Mouse (Mus musculus): Measurements from ENCODE around the gene Rcan1. TPM values are rescaled to one million over a fixed set of nuclear protein-coding genes. Genes with fewer than 3 reads are reported as not detected.
"Not testable (repeated sequence)": the region's sequence is repeated elsewhere in the genome, so short reads cannot be mapped to it uniquely, and the experiment has no call there.

Gene Rcan1
- polyA plus RNA-seq, 1 experiment from 2014 or later: 33.9 TPM

DNA sequence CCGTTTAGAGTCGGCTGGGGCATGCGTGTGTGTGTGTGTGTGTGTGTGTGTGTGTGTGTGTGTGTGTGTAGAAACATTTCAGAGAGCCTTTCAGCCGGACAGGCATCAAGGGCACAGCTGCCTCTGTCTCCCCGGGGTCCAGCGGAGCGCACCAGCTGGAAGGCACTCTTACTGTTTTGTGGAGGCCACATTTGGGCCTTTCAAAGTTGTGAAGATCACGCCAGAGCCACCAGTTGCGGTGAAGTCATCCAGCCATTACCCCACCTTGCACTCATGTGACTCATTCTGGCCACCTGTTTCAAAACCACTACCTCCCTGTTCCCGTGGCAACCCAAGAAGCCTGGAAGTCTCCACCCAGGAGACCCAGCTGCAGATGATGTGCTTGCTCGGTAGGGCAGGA, 44.8 kb downstream of the Rcan1 start:
- WGBS: 69% methylated on average over 11 of the region's 11 CpGs
- no peak overlapping the region for H3K9ac ChIP-seq (replicated peaks; ENCODE audit: low read length)
- H3K27ac ChIP-seq (ENCODE audit: low read length): no peak overlapping the region
- no peaks in the 10 kb centered on the region for H3K27me3 ChIP-seq (ENCODE audit: insufficient read depth, low read length)
- H3K4me2 ChIP-seq (replicated peaks; ENCODE audit: low read depth, low read length): no peak overlapping the region
- no peaks in the 10 kb centered on the region for H3K9me3 ChIP-seq (ENCODE audit: low read length)
- peaks cover 48% of the 10 kb centered on the region for H3K4me1 ChIP-seq (ENCODE audit: insufficient read depth, low read length)
- H3K4me3 ChIP-seq (ENCODE audit: low read length): no peak overlapping the region
- ATAC-seq (ENCODE audit: low FRiP score, low TSS enrichment): no peak
- no peaks in the 10 kb centered on the region for H3K36me3 ChIP-seq (ENCODE audit: insufficient read depth, low read length)

GRCm38 (mm10) chr16:92423363-92423762, 47.3 kb downstream of the Rcan1 start:
- no peaks in the 10 kb centered on the region for H3K36me3 ChIP-seq (ENCODE audit: insufficient read depth, low read length)
- 0 out of 2 replicates have a peak overlapping the region, but pooled peaks have one; percentile 16 for H3K9ac ChIP-seq (replicated peaks; ENCODE audit: low read length)
- H3K4me2 ChIP-seq (replicated peaks; ENCODE audit: low read depth, low read length): no peak overlapping the region
- H3K27ac ChIP-seq (ENCODE audit: low read length): 0 out of 2 replicates have a peak overlapping the region, but pooled peaks have one; percentile 26
- ATAC-seq (ENCODE audit: low FRiP score, low TSS enrichment): no peak
- H3K9me3 ChIP-seq (ENCODE audit: low read length): no peaks in the 10 kb centered on the region
- WGBS: 38% methylated on average over 10 of the region's 10 CpGs
- no peaks in the 10 kb centered on the region for H3K27me3 ChIP-seq (ENCODE audit: insufficient read depth, low read length)
- peaks cover 34% of the 10 kb centered on the region for H3K4me1 ChIP-seq (ENCODE audit: insufficient read depth, low read length)
- no peak overlapping the region for H3K4me3 ChIP-seq (ENCODE audit: low read length)

- no peak for ATAC-seq (ENCODE audit: low FRiP score, low TSS enrichment)
- Histone ChIP-seq H3K4me2 (replicated peaks; ENCODE audit: low read depth, low read length) (no peak overlapping the region), H3K4me1 (ENCODE audit: insufficient read depth, low read length) (peaks cover 28% of the 10 kb centered on the region), H3K36me3 (ENCODE audit: insufficient read depth, low read length) (no peaks in the 10 kb centered on the region), H3K27ac (ENCODE audit: low read length) (0 out of 2 replicates have a peak overlapping the region, but pooled peaks have one; percentile 26), H3K4me3 (ENCODE audit: low read length) (no peak overlapping the region), H3K27me3 (ENCODE audit: insufficient read depth, low read length) (no peaks in the 10 kb centered on the region), H3K9ac (replicated peaks; ENCODE audit: low read length) (0 out of 2 replicates have a peak overlapping the region, but pooled peaks have one; percentile 16), H3K9me3 (ENCODE audit: low read length) (no peaks in the 10 kb centered on the region)
- WGBS: 78% methylated on average over 13 of the region's 13 CpGs
These were observed 48.0 kb downstream of the Rcan1 start for GRCm38 (mm10) chr16:92422435-92423362.

GRCm38 (mm10) chr16:92421147-92421934, 49.3 kb downstream of the Rcan1 start:
- WGBS: 63% methylated on average over 13 of the region's 13 CpGs
- no peak for ATAC-seq (ENCODE audit: low FRiP score, low TSS enrichment)
- Histone ChIP-seq H3K36me3 (ENCODE audit: insufficient read depth, low read length) (no peaks in the 10 kb centered on the region), H3K9me3 (ENCODE audit: low read length) (no peaks in the 10 kb centered on the region), H3K4me3 (ENCODE audit: low read length) (no peak overlapping the region), H3K27ac (ENCODE audit: low read length) (no peak overlapping the region), H3K27me3 (ENCODE audit: insufficient read depth, low read length) (no peaks in the 10 kb centered on the region), H3K9ac (replicated peaks; ENCODE audit: low read length) (no peak overlapping the region), H3K4me1 (ENCODE audit: insufficient read depth, low read length) (peaks cover 21% of the 10 kb centered on the region), H3K4me2 (replicated peaks; ENCODE audit: low read depth, low read length) (no peak overlapping the region)

DNA sequence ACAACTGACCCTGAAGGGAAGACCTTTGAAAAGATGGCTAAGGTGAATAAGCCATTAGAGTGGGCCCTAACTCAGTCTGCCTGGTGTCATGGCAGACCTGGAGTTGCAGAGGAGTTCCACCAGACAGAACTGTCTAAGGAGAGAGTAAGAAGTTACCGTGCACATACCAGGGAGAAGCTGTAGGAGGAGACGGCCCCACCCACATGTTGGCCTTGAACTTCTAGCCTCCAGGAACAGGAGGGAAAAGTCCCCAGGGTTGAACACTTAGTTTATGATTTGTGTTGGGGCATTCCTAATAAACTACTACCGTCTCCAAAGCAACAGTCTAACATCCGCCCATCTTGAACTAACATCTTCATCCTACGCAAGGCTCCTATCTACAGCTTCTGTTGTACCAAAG, 50.0 kb downstream of the Rcan1 start:
- Histone ChIP-seq H3K36me3 (ENCODE audit: insufficient read depth, low read length) (no peaks in the 10 kb centered on the region), H3K9ac (replicated peaks; ENCODE audit: low read length) (no peak overlapping the region), H3K27ac (ENCODE audit: low read length) (no peak overlapping the region), H3K4me1 (ENCODE audit: insufficient read depth, low read length) (peaks cover 24% of the 10 kb centered on the region), H3K4me2 (replicated peaks; ENCODE audit: low read depth, low read length) (no peak overlapping the region), H3K4me3 (ENCODE audit: low read length) (no peak overlapping the region), H3K27me3 (ENCODE audit: insufficient read depth, low read length) (no peaks in the 10 kb centered on the region), H3K9me3 (ENCODE audit: low read length) (no peaks in the 10 kb centered on the region)
- ATAC-seq (ENCODE audit: low FRiP score, low TSS enrichment): no peak
- 83% methylated on average over 5 of the region's 5 CpGs for WGBS

DNA sequence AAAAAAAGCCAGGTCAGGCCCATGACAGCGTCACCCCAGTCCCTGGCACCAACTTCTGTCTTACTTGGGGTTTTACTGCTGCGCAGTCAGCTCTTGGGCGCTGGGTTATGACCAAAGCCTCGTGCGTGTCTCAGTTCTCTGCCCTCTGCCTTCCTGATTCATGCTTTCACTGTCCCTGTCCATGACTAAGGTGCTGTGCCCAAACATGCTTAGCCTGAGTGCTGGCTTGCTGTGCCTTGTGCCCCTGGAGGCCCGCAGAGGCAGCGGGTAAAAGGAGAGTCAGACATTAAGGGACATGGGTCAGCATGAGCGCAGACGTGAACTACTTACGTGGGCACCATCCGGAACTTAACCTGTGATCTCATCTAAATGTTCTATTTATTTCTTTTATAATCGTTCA, 51.6 kb downstream of the Rcan1 start:
- no peaks in the 10 kb centered on the region for H3K36me3 ChIP-seq (ENCODE audit: insufficient read depth, low read length)
- H3K4me2 ChIP-seq (replicated peaks; ENCODE audit: low read depth, low read length): no peak overlapping the region
- 89% methylated on average over 12 of the region's 12 CpGs for WGBS
- no peak overlapping the region for H3K4me3 ChIP-seq (ENCODE audit: low read length)
- no peak overlapping the region for H3K9ac ChIP-seq (replicated peaks; ENCODE audit: low read length)
- no peaks in the 10 kb centered on the region for H3K9me3 ChIP-seq (ENCODE audit: low read length)
- peaks cover 26% of the 10 kb centered on the region for H3K4me1 ChIP-seq (ENCODE audit: insufficient read depth, low read length)
- ATAC-seq (ENCODE audit: low FRiP score, low TSS enrichment): no peak
- H3K27ac ChIP-seq (ENCODE audit: low read length): no peak overlapping the region
- H3K27me3 ChIP-seq (ENCODE audit: insufficient read depth, low read length): no peaks in the 10 kb centered on the region

DNA sequence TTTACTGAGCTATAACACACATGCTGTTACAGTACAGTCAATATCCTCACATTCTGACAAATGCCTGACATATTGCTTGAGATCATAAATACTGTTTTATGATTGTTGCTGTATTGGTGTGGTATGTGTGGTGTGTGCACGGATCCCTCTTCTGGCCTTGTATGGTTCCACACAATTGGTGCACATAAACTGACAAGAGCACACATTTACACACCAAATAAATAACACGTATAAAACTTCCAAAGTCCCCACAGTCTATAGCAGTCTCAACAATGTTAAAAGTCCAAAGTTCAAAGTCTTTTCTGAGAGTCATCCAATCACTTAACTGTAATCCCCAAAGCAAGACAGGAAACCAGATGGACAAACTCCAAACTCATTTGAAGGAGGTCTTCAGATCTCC, 53.4 kb downstream of the Rcan1 start:
- Histone ChIP-seq H3K27me3 (ENCODE audit: insufficient read depth, low read length) (no peaks in the 10 kb centered on the region), H3K4me3 (ENCODE audit: low read length) (no peak overlapping the region), H3K4me2 (replicated peaks; ENCODE audit: low read depth, low read length) (no peak overlapping the region), H3K36me3 (ENCODE audit: insufficient read depth, low read length) (no peaks in the 10 kb centered on the region), H3K9ac (replicated peaks; ENCODE audit: low read length) (no peak overlapping the region), H3K27ac (ENCODE audit: low read length) (0 out of 2 replicates have a peak overlapping the region, but pooled peaks have one; percentile 38), H3K9me3 (ENCODE audit: low read length) (no peaks in the 10 kb centered on the region), H3K4me1 (ENCODE audit: insufficient read depth, low read length) (peaks cover 24% of the 10 kb centered on the region)
- WGBS: 67% methylated on average over 2 of the region's 2 CpGs
- ATAC-seq (ENCODE audit: low FRiP score, low TSS enrichment): no peak

DNA sequence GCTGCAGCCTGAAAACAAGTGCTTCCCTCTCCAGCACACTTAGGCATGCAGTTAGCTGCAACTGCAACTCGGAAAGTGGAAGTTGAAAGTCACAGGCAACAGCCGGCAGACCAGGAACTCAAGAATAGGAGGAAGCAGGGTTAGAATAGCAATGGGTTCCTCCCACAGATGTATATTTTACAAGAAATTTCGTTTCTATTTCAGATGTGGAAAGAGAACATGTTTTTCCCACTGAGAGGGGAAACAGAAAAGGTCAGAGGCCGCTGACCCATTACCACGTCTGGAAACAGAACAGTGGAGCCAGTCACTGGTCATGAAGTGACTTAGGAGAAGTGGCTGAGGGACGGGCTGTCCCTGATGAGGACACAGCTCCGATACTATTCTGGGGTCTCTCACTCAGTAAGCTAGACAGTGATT, 55.0 kb downstream of the Rcan1 start:
- Histone ChIP-seq H3K36me3 (ENCODE audit: insufficient read depth, low read length) (no peaks in the 10 kb centered on the region), H3K4me1 (ENCODE audit: insufficient read depth, low read length) (peaks cover 24% of the 10 kb centered on the region), H3K4me3 (ENCODE audit: low read length) (no peak overlapping the region), H3K27me3 (ENCODE audit: insufficient read depth, low read length) (no peaks in the 10 kb centered on the region), H3K27ac (ENCODE audit: low read length) (peak overlapping the region; percentile 74), H3K9ac (replicated peaks; ENCODE audit: low read length) (no peak overlapping the region), H3K9me3 (ENCODE audit: low read length) (no peaks in the 10 kb centered on the region), H3K4me2 (replicated peaks; ENCODE audit: low read depth, low read length) (no peak overlapping the region)
- 24% methylated on average over 7 of the region's 7 CpGs for WGBS
- no peak for ATAC-seq (ENCODE audit: low FRiP score, low TSS enrichment)

DNA sequence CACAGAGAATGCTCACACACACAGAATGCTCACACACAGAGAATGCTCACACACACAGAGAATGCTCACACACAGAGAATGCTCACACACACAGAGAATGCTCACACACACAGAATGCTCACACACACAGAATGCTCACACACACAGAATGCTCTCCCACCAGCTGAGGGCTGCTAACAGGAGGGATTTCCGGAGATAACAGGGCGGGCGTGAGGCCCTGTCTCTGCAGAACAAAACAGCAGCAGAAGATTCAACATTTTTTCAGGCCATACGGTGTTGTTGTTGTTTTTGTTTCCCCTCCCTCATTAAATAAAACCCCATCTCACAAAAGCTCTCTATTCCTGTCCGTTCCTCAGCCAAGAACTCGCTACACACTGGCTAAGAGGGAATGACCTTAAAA, 55.6 kb downstream of the Rcan1 start:
- H3K9ac ChIP-seq (replicated peaks; ENCODE audit: low read length); ATAC-seq (ENCODE audit: low FRiP score, low TSS enrichment); H3K27me3 ChIP-seq (ENCODE audit: insufficient read depth, low read length); H3K9me3 ChIP-seq (ENCODE audit: low read length); H3K36me3 ChIP-seq (ENCODE audit: insufficient read depth, low read length); H3K4me3 ChIP-seq (ENCODE audit: low read length); H3K4me2 ChIP-seq (replicated peaks; ENCODE audit: low read depth, low read length); H3K27ac ChIP-seq (ENCODE audit: low read length): not testable (repeated sequence)
- 50% methylated on average over 6 of the region's 6 CpGs for WGBS
- peaks cover 24% of the 10 kb centered on the region for H3K4me1 ChIP-seq (ENCODE audit: insufficient read depth, low read length)
